Comparison of ENCODE assay signal across 8 mouse cellular contexts in genomic region chr15:101052560-101053501, GRCm38 (mm10). TPM values are rescaled to one million over a fixed set of nuclear protein-coding genes. Genes with fewer than 3 reads are reported as not detected.
DNase-seq lines count a peak whose midpoint lies in the region; ATAC-seq and TF ChIP-seq lines count a peak whose summit lies in the region.

No protein-coding gene starts in this region.

- H3K9me3 ChIP-seq in E14TG2a.4 (ENCODE audit: low read length) = peaks cover 5% of the 10 kb centered on the region
- H3K9me3 ChIP-seq in G1E (replicated peaks) = peaks cover 89% of the 10 kb centered on the region
- no peaks in the 10 kb centered on the region for H3K9me3 ChIP-seq in heart, embryonic 15.5 days (replicated peaks)
- no peaks in the 10 kb centered on the region for H3K9me3 ChIP-seq in liver, embryonic 15.5 days (replicated peaks)
- no peaks in the 10 kb centered on the region for H3K9me3 ChIP-seq in stomach, embryonic 15.5 days

- TF ChIP-seq CTCF in E14TG2a.4 (conservative IDR thresholded peaks at IDR 0.05; ENCODE audit: low read length) (no peak), G1E (IDR thresholded peaks at IDR 0.05; ENCODE audit: low read depth, low read length) (no peak)

- no peak for ATAC-seq in G1E (ENCODE audit: extremely low read depth, insufficient number of reproducible peaks, low FRiP score, poor library complexity, severe bottlenecking)
- no peak for ATAC-seq in heart, embryonic 15.5 days (replicated peaks; ENCODE audit: insufficient number of reproducible peaks, insufficient read depth, low FRiP score, low read depth)
- ATAC-seq in liver, embryonic 15.5 days (ENCODE audit: insufficient read depth) = no peak
- no peak for ATAC-seq in stomach, embryonic 15.5 days (ENCODE audit: insufficient read depth, low FRiP score, low read depth)

- H3K4me1 ChIP-seq in E14TG2a.4 (replicated peaks; ENCODE audit: low read depth, low read length) (peaks cover 21% of the 10 kb centered on the region), G1E (ENCODE audit: insufficient read depth, low read depth, low read length) (no peaks in the 10 kb centered on the region)
- peaks cover 15% of the 10 kb centered on the region for H3K4me1 ChIP-seq in heart, embryonic 15.5 days (replicated peaks)
- H3K4me1 ChIP-seq in liver, embryonic 15.5 days (replicated peaks) = 0 out of 2 replicates have a peak, but pooled peaks cover 9% of the 10 kb centered on the region
- H3K4me1 ChIP-seq in stomach, embryonic 15.5 days = peaks cover 13% of the 10 kb centered on the region

- DNase-seq in G1E (ENCODE audit: low spot score) = no peak
- DNase-seq in urinary bladder, postnatal 14 days (ENCODE audit: low spot score) = no peak
- DNase-seq in spleen, adult 12 weeks (ENCODE audit: low spot score) = no peak
- no peak for DNase-seq in ovary, postnatal 10 days (ENCODE audit: low spot score)

- 0 out of 2 replicates have a peak overlapping the region, but pooled peaks have one; percentile 36 for H3K9ac ChIP-seq in heart, embryonic 15.5 days
- no peak overlapping the region for H3K9ac ChIP-seq in liver, embryonic 15.5 days
- no peak overlapping the region for H3K9ac ChIP-seq in stomach, embryonic 15.5 days

- H3K4me3 ChIP-seq in E14TG2a.4 (replicated peaks; ENCODE audit: low read length) (peak overlapping the region; percentile 76), G1E (ENCODE audit: low read depth, low read length) (peak overlapping the region; percentile 9; the same call in 1 of the 2 replicates)
- H3K4me3 ChIP-seq in heart, embryonic 15.5 days = peak overlapping the region; percentile 44
- peak overlapping the region; percentile 29 for H3K4me3 ChIP-seq in liver, embryonic 15.5 days (replicated peaks)
- H3K4me3 ChIP-seq in stomach, embryonic 15.5 days (replicated peaks) = peak overlapping the region; percentile 38

- WGBS in heart, embryonic 15.5 days = 16% methylated on average over 120 of the region's 120 CpGs
- 18% methylated on average over 119 of the region's 120 CpGs for WGBS in liver, embryonic 15.5 days (ENCODE audit: insufficient replicate concordance)
- 23% methylated on average over 119 of the region's 120 CpGs for WGBS in stomach, embryonic 15.5 days

- H3K36me3 ChIP-seq in E14TG2a.4 (ENCODE audit: insufficient read depth, low read length) = no peaks in the 10 kb centered on the region
- no peaks in the 10 kb centered on the region for H3K36me3 ChIP-seq in G1E (replicated peaks)
- no peaks in the 10 kb centered on the region for H3K36me3 ChIP-seq in heart, embryonic 15.5 days
- no peaks in the 10 kb centered on the region for H3K36me3 ChIP-seq in liver, embryonic 15.5 days (replicated peaks)
- no peaks in the 10 kb centered on the region for H3K36me3 ChIP-seq in stomach, embryonic 15.5 days

- H3K27me3 ChIP-seq in E14TG2a.4 (ENCODE audit: insufficient read depth, low read length) (peaks cover 92% of the 10 kb centered on the region), G1E (ENCODE audit: insufficient read depth, low read length) (no peaks in the 10 kb centered on the region; the same call in 1 of the 2 replicates)
- peaks cover 95% of the 10 kb centered on the region for H3K27me3 ChIP-seq in heart, embryonic 15.5 days
- H3K27me3 ChIP-seq in liver, embryonic 15.5 days = peaks cover 94% of the 10 kb centered on the region
- H3K27me3 ChIP-seq in stomach, embryonic 15.5 days (replicated peaks) = peaks cover 45% of the 10 kb centered on the region

- H3K4me2 ChIP-seq in heart, embryonic 15.5 days = peak overlapping the region; percentile 78
- peak overlapping the region; percentile 47 for H3K4me2 ChIP-seq in liver, embryonic 15.5 days
- peak overlapping the region; percentile 77 for H3K4me2 ChIP-seq in stomach, embryonic 15.5 days

- no peak overlapping the region for H3K27ac ChIP-seq in heart, embryonic 15.5 days
- no peak overlapping the region for H3K27ac ChIP-seq in liver, embryonic 15.5 days (replicated peaks)
- H3K27ac ChIP-seq in stomach, embryonic 15.5 days = no peak overlapping the region

RNA-seq across cellular contexts. Expression of gene Gm47841, which starts 5.6 kb away (rescaled TPM):
- total RNA-seq in G1E (2014; fragmentation: Nextera tagmentation) = not detected in 2 replicates
- not detected in 2 replicates for total RNA-seq in G1E (2017)
- polyA plus RNA-seq in G1E (2012) = not detected in 2 replicates
- not detected in 2 replicates for polyA plus RNA-seq in heart, embryonic 15.5 days (2015; fragmentation: Nextera tagmentation; extraction: Ambion mirVana)
- not detected in 2 replicates for polyA plus RNA-seq in liver, embryonic 15.5 days (2015; fragmentation: Nextera tagmentation; extraction: Ambion mirVana)
- polyA plus RNA-seq in stomach, embryonic 15.5 days (2015; fragmentation: Nextera tagmentation; extraction: Ambion mirVana) = not detected in 2 replicates

RNA-seq across cellular contexts. Expression of gene Fignl2, which starts 25.5 kb away (rescaled TPM):
- total RNA-seq in G1E (2014; fragmentation: Nextera tagmentation) (not detected in 2 replicates), G1E (2017) (0.05 and 0.06 TPM in 2 replicates)
- polyA plus RNA-seq in G1E (2012) = not detected in 2 replicates
- polyA plus RNA-seq in heart, embryonic 15.5 days (2015; fragmentation: Nextera tagmentation; extraction: Ambion mirVana) = 0.03 and 0.10 TPM in 2 replicates
- polyA plus RNA-seq in liver, embryonic 15.5 days (2015; fragmentation: Nextera tagmentation; extraction: Ambion mirVana) = 0.07 and 0.08 TPM in 2 replicates
- polyA plus RNA-seq in stomach, embryonic 15.5 days (2015; fragmentation: Nextera tagmentation; extraction: Ambion mirVana) = 0.19 and 0.21 TPM in 2 replicates

Comparison
In these comparisons a context has a peak if more than half of its experiments do, and no peak if none do; other contexts are left out.
1. H3K4me3 ChIP-seq: peak in every context shown above with its lines; median percentile 76 in E14TG2a.4; 44 in heart, embryonic 15.5 days; 38 in stomach, embryonic 15.5 days; 29 in liver, embryonic 15.5 days; 9 in G1E.